Mouse (Mus musculus) liver, embryonic 12.5 days (tissue): ENCODE measurements around the gene Tex33. TPM values are rescaled to one million over a fixed set of nuclear protein-coding genes. Genes with fewer than 3 reads are reported as not detected.

Experiments used
- ATAC-seq: fragments of 200-750 bp; cut with Nextera tagmentation; 2 replicates; pipeline ENCODE4 v1.8.0; 2017; ENCODE audit warnings: moderate number of reproducible peaks, mild to moderate bottlenecking, moderate library complexity
- H3K27ac ChIP-seq: fragments of 300-500 bp; sonication (generic); 2 replicates; pipeline ENCODE4 v1.5.1; 2016; ENCODE audit warnings: mild to moderate bottlenecking
- H3K27me3 ChIP-seq: fragments of 300-500 bp; sonication (generic); replicated peaks from 2 replicates; pipeline ENCODE4 v1.6.1; 2016; ENCODE audit warnings: mild to moderate bottlenecking, moderate library complexity
- H3K36me3 ChIP-seq: fragments of 300-500 bp; sonication (generic); 2 replicates; pipeline ENCODE4 v1.6.1; 2016; ENCODE audit warnings: mild to moderate bottlenecking, moderate library complexity
- H3K4me1 ChIP-seq: fragments of 300-500 bp; sonication (generic); 2 replicates; pipeline ENCODE4 v1.6.1; 2016
- H3K4me2 ChIP-seq: fragments of 300-500 bp; sonication (generic); 2 replicates; pipeline ENCODE4 v1.6.1; 2016; ENCODE audit warnings: mild to moderate bottlenecking, moderate library complexity
- H3K4me3 ChIP-seq: fragments of 300-500 bp; sonication (generic); 2 replicates; pipeline ENCODE4 v1.5.1; 2016; ENCODE audit warnings: mild to moderate bottlenecking, moderate library complexity
- H3K9ac ChIP-seq: fragments of 300-500 bp; sonication (generic); 2 replicates; pipeline ENCODE4 v1.6.1; 2016; ENCODE audit warnings: mild to moderate bottlenecking, moderate library complexity
- H3K9me3 ChIP-seq: fragments of 300-500 bp; sonication (generic); replicated peaks from 2 replicates; pipeline ENCODE4 v1.6.1; 2016; ENCODE audit warnings: mild to moderate bottlenecking, moderate library complexity
- WGBS: fragments of 180-500 bp; shearing (Covaris S2); methylation state at CpG from one replicate; pipeline ENCODE4 v1.1.7; 2016; ENCODE audit not compliant: insufficient replicate concordance; 5-methylcytosine and 5-hydroxymethylcytosine counted together
- polyA plus RNA-seq: library from polyadenylated mRNA; unstranded; fragments of >200 nt; fragmentation: Nextera tagmentation; extraction: Ambion mirVana; gene quantifications from 2 replicates; pipeline ENCODE4 v1.2.1, GENCODE M21; 2016

The Tex33 gene
- polyA plus RNA-seq, 1 experiment from 2014 or later: not detected

DNA sequence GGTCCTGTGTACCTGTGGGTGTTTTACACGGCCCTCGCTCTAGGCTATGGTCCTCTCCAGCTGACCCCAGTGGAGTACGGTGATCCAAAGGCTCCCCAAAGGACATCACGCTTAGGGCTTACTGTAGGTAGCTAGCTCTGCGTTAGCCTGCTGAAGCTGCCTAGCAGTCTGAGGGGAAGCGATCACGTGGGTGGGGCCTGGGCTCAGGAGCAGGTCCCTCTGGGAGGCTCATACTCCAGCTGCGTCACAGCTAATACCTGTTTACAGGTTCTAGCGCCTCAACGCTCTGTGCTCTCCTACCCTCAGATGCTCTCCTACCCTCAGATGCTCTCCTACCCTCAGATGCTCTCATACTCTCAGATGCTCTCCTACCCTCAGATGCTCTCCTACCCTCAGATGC is 35.2 kb upstream of the Tex33 start:
- peaks cover 5% of the 10 kb centered on the region; the same call in 1 of the 2 replicates for H3K4me1 ChIP-seq
- no peak overlapping the region for H3K4me2 ChIP-seq
- peaks cover 72% of the 10 kb centered on the region for H3K27me3 ChIP-seq
- no peaks in the 10 kb centered on the region for H3K9me3 ChIP-seq
- H3K9ac ChIP-seq: no peak overlapping the region
- no peak overlapping the region for H3K27ac ChIP-seq
- no peak for ATAC-seq
- no peak overlapping the region for H3K4me3 ChIP-seq
- 71% methylated on average over 10 of the region's 10 CpGs for WGBS
- H3K36me3 ChIP-seq: peaks cover 9% of the 10 kb centered on the region; the same call in 1 of the 2 replicates

DNA sequence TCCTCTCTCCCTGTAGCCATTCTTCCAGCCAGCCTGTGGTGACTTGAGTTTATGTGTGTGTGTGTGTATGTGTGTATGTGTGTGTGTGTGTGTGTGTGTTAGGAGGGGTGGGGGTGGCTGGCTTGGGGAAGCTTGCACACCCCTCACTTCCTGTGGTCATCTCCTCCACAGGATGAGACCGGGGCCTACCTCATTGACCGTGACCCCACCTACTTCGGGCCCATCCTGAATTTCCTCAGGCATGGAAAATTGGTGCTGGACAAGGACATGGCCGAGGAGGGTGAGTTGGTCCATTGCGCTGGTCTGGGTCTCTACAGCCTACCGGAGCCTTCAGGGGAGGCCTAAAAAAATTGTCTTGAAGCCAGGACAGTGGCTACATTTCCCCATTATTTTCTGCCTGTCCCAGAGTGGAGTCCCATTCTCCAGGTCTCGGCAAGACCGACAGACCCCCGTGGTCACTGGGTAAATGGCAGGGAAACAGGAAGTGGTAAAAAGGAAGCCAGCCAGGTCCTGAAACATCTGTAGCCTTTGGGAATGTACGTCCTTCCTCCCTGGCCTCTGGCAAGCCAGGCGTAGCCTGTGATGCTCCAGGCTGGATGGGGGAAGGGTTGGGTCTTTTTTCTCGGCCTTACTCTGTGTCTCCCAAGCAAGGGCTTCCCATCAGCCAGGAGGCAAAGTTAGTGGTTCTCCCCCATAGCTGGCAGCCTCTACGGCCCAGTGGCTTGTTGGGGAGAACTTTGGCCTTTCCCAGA is 34.3 kb upstream of the Tex33 start:
- WGBS: 39% methylated on average over 13 of the region's 13 CpGs
- Histone ChIP-seq H3K9ac (no peak overlapping the region), H3K36me3 (peaks cover 9% of the 10 kb centered on the region; the same call in 1 of the 2 replicates), H3K4me3 (no peak overlapping the region), H3K4me2 (no peak overlapping the region), H3K9me3 (no peaks in the 10 kb centered on the region), H3K4me1 (peaks cover 5% of the 10 kb centered on the region; the same call in 1 of the 2 replicates), H3K27ac (no peak overlapping the region), H3K27me3 (peaks cover 72% of the 10 kb centered on the region)
- ATAC-seq: no peak

DNA sequence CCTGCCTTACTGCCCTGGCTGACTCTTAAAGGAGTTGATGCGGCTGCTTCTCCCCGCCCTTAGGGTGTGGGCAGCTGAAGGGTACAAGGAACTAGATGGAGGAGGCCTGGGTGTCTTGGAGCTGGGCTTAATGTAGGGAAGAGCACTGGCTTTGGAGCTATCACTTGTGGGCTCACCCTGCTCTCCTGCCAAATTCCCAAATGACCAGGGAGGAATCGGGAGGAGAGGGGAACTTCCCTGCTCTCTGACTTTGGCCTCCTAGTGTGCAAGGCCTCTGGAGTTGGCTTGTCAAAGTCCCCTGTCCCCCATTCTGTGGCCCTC is 33.4 kb upstream of the Tex33 start:
- H3K4me3 ChIP-seq: peak overlapping the region; percentile 54
- H3K9ac ChIP-seq: no peak overlapping the region
- peaks cover 9% of the 10 kb centered on the region; the same call in 1 of the 2 replicates for H3K36me3 ChIP-seq
- peak overlapping the region; percentile 60 for H3K4me2 ChIP-seq
- H3K27ac ChIP-seq: no peak overlapping the region
- H3K4me1 ChIP-seq: peaks cover 8% of the 10 kb centered on the region
- 27% methylated on average over 3 of the region's 3 CpGs for WGBS
- no peak for ATAC-seq
- peaks cover 75% of the 10 kb centered on the region for H3K27me3 ChIP-seq
- H3K9me3 ChIP-seq: no peaks in the 10 kb centered on the region

DNA sequence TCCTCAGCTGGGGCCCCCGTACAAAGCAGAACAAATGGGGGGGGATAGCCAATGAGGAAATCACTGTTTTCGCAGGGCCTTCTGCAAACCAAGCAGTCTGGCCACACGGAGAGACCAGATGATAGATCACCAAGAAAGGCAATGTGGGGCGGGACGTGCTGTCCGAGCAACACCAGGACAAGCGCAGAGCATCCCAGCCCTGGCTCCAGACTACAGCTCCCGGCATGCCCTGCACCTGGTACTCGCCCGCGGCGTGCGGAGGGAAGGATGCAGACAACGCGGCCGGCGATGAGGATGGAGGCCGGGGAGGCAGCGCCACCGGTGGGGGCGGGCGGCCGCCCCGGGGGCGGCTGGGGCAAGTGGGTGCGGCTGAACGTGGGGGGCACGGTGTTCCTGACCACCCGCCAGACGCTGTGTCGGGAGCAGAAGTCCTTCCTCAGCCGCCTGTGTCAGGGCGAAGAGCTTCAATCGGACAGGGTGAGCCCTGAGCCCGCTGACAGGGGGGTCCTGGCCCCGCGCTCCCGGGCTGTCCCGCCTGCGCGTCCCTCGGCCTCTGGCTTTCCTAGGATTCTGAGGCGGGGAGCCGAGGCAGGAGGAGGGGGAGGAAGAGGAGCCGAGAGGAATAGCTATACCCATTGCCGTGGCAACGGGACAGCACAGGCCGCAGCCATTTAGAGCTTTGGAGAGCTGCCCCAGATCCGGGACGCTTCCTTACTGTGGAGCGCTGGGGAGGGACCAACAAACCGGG is 32.9 kb upstream of the Tex33 start, which contains the start of gene Kctd17:
Gene Kctd17, plus strand, starts transcription at position 174 of the 748 bp plus-strand sequence.
- Histone ChIP-seq H3K27ac (no peak within 1 kb of the TSS), H3K4me1 (peaks cover 8% of the 10 kb centered on the region), H3K4me3 (peak within 1 kb of the TSS; percentile 54), H3K36me3 (peaks cover 5% of the 10 kb centered on the region; the same call in 1 of the 2 replicates), H3K4me2 (peak within 1 kb of the TSS; percentile 60), H3K9ac (no peak within 1 kb of the TSS), H3K27me3 (peaks cover 80% of the 10 kb centered on the region), H3K9me3 (no peaks in the 10 kb centered on the region)
- peak; percentile 29 for ATAC-seq
- WGBS: 4% methylated on average over 51 of the region's 52 CpGs

DNA sequence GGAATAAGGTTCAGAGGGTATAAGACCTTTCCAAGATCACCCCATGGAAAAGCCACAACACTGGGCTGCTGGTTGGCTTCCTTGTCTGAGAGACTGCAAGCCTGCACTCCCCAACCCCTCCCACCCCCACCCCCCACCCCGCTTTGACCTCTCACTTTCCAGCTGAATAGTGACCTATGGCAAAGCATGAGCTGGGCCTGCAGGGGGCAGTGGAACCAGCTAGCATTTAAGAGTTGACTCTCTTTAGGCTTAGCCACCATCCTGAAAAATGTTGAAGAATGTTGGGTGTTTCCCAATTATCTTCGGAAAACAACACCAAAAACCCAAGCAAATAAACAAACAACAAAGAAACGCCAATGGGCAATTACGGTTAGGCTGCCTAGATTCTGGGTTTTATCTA is 29.5 kb upstream of the Tex33 start:
- H3K4me1 ChIP-seq: peaks cover 14% of the 10 kb centered on the region
- no peak overlapping the region for H3K27ac ChIP-seq
- peaks cover 97% of the 10 kb centered on the region for H3K27me3 ChIP-seq
- no peak overlapping the region for H3K4me2 ChIP-seq
- H3K9ac ChIP-seq: no peak overlapping the region
- no peak overlapping the region for H3K4me3 ChIP-seq
- no peaks in the 10 kb centered on the region for H3K36me3 ChIP-seq
- no peak for ATAC-seq
- H3K9me3 ChIP-seq: no peaks in the 10 kb centered on the region
- 52% methylated on average over 4 of the region's 4 CpGs for WGBS

DNA sequence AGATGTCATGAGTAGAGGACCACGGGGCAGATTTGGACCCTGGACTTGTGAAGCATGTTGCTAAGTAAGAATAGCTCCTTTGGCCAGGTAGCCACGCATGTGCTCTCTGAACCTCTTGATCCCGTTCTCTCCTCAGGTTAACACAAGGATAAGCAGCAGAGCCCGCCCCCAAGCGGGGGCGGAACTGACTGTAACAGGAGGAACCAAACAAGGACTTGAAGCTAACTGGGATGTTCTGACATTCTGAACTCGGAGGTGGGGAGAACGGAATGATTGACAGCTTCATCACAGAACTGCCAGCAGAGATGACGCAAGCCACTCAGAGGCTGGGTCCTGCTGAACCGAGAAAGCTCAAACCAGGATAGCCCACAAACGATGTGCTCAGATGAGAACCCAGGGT is 28.8 kb upstream of the Tex33 start:
- ATAC-seq: 0 out of 2 replicates have a peak, but pooled peaks have one; percentile 8
- Histone ChIP-seq H3K36me3 (no peaks in the 10 kb centered on the region), H3K4me2 (no peak overlapping the region), H3K4me1 (peaks cover 14% of the 10 kb centered on the region), H3K9ac (no peak overlapping the region), H3K4me3 (no peak overlapping the region), H3K27me3 (peaks cover 96% of the 10 kb centered on the region), H3K27ac (no peak overlapping the region), H3K9me3 (no peaks in the 10 kb centered on the region)
- 12% methylated on average over 11 of the region's 11 CpGs for WGBS

DNA sequence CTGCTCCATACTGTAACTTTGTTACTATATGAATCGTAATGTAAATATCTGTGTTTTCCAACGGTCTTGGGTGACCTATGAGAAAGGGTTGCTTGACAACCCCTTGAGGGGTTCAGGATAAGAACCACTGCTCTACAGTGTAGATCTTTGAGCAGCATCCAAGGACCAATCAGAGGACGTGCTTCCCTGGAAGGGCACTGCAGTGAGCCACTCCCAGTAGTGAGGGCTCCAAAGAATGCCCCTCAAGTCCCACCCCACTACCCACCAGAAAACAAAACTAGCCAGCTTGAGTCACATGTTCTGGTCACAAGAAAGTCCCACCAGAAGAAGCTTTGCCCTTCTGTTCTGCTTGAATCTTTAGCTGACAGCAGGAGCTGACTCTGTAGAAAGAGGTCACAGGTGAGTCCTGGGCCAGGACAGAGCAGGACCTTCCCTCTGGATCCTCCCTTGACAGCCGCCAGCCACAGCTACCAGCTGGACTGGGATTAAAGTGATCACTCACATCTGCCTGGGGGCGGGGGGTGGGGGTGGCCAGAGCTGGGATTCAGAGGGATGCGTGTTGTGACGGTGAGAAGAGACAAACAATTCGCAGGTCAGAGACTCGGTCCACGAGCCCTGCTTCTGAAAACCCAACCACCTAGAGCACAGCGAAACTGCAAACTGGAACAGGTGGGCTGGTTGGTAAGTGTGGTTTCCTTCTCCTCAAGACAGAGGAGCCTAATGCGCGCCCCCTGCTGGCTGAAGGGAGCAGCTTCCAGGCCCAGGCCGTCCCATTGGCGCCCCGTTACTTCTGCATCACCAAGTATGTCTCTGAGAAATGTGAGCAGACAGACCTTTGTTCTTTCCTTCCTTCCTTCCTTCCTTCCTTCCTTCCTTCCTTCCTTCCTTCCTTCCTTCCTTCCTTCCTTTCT is 26.6 kb upstream of the Tex33 start:
- Histone ChIP-seq H3K4me3 (no peak overlapping the region), H3K4me1 (peaks cover 22% of the 10 kb centered on the region), H3K4me2 (peak overlapping the region; percentile 44), H3K27ac (no peak overlapping the region), H3K36me3 (no peaks in the 10 kb centered on the region), H3K27me3 (peaks cover 86% of the 10 kb centered on the region), H3K9me3 (no peaks in the 10 kb centered on the region), H3K9ac (peak overlapping the region; percentile 19; the same call in 1 of the 2 replicates)
- WGBS: 19% methylated on average over 16 of the region's 16 CpGs
- ATAC-seq: peak; percentile 70

DNA sequence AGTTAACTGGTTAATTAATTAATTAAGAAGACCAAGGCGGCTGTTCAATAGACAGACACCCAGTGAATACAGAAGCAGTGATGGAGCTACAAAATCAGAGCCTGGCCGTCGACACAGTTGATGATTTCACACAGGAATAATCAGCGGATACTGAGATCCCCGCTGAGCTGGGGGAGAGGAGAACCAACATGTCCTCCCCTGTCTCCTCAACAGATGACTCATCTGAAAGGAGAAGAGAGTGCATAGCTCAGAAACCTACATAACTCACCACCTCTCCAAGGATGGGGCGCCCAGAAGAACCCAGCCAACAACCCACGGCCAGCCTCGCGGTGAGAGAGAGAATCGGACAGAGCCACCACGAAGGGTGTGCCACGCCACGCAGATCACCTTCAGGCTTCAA is 24.7 kb upstream of the Tex33 start:
- Histone ChIP-seq H3K9me3 (no peaks in the 10 kb centered on the region), H3K36me3 (0 out of 2 replicates have a peak, but pooled peaks cover 3% of the 10 kb centered on the region), H3K27me3 (peaks cover 66% of the 10 kb centered on the region), H3K4me2 (no peak overlapping the region), H3K4me1 (peaks cover 40% of the 10 kb centered on the region), H3K9ac (no peak overlapping the region), H3K4me3 (no peak overlapping the region), H3K27ac (no peak overlapping the region)
- WGBS: 58% methylated on average over 13 of the region's 13 CpGs
- ATAC-seq: no peak

DNA sequence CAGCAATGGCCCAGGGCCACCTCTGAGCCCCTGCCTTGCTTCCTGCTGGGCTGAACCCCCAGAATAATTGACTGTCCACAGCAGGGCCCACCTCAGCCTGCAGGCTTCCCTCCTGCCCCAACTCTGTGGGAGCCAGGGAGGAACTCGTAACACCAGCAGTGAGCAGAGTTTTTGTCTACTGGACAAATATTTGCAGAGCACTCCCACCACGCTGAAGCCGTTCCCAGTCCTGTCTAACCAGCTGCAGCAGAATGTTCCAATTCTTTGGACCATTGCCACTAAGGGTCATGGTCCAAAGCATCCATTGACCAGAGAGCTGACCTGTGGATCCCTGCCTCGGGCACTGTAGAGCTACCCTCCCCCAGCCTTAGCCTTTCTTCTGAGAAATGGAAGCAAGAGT is 21.2 kb upstream of the Tex33 start:
- H3K27ac ChIP-seq: peak overlapping the region; percentile 43
- no peak overlapping the region for H3K9ac ChIP-seq
- whole genome bisulfite sequencing: 55% methylated on average over 4 of the region's 4 CpGs
- no peak overlapping the region for H3K4me2 ChIP-seq
- ATAC-seq: no peak
- H3K9me3 ChIP-seq: no peaks in the 10 kb centered on the region
- no peak overlapping the region for H3K4me3 ChIP-seq
- peaks cover 38% of the 10 kb centered on the region for H3K27me3 ChIP-seq
- peaks cover 66% of the 10 kb centered on the region for H3K4me1 ChIP-seq
- peaks cover 28% of the 10 kb centered on the region for H3K36me3 ChIP-seq

DNA sequence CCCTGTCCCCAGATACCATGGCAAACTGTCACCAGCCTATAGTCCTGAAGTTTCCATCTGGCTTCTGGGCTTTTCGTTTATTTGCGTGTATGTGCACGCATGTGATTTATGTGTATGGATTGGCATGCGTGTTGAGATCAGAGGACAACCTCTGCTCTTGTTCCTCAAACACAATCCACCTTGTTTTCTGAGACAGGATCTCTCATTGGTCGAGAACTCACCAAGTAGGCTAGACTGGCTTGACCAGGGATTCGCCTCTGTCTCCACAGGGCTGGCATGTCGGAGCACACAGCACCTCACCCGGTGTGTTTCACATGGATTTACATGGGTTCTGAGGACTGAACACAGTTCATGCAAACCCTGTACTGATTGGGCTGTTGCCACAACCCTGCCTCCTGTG is 18.4 kb upstream of the Tex33 start:
- Histone ChIP-seq H3K9me3 (no peaks in the 10 kb centered on the region), H3K27me3 (peaks cover 39% of the 10 kb centered on the region), H3K36me3 (peaks cover 47% of the 10 kb centered on the region), H3K4me1 (peaks cover 89% of the 10 kb centered on the region), H3K4me3 (no peak overlapping the region), H3K4me2 (peak overlapping the region; percentile 65), H3K27ac (peak overlapping the region; percentile 97), H3K9ac (peak overlapping the region; percentile 72)
- no peak for ATAC-seq
- WGBS: 89% methylated on average over 8 of the region's 8 CpGs

DNA sequence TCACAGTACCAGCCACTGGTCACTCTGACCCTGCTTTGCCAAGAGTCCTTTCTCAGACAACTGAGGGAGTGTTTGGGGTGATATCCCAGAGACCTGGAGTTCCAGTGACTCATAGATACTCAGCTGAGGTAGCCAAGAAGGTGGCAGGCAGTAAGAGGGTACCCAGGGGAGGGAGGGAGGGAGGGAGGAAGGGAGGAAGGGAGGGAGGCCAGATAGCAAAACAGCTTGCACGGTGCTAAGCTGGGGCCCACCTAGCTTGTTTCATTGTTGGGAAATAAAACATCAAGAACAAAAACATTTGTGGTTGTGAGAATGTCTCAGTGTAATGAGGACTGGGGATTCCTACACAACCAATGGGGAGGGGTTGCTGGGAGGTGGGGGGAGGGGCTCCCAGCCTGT is 18.0 kb upstream of the Tex33 start:
- ATAC-seq: peak; percentile 40
- Histone ChIP-seq H3K9ac (peak overlapping the region; percentile 72), H3K4me3 (peak overlapping the region; percentile 20; the same call in 1 of the 2 replicates), H3K4me2 (peak overlapping the region; percentile 65), H3K4me1 (peaks cover 93% of the 10 kb centered on the region), H3K36me3 (peaks cover 47% of the 10 kb centered on the region), H3K9me3 (no peaks in the 10 kb centered on the region), H3K27me3 (peaks cover 39% of the 10 kb centered on the region), H3K27ac (peak overlapping the region; percentile 97)
- 26% methylated on average over 1 of the region's 1 CpGs for WGBS
